Mouse (Mus musculus) lung, postnatal 25 days (tissue): ENCODE measurements around the gene Znrf4.

Experiments
- DNase-seq: peaks from one replicate; pipeline ENCODE4 v3.0.0; 2022; ENCODE audit warnings: low spot score

The Znrf4 gene

DNA sequence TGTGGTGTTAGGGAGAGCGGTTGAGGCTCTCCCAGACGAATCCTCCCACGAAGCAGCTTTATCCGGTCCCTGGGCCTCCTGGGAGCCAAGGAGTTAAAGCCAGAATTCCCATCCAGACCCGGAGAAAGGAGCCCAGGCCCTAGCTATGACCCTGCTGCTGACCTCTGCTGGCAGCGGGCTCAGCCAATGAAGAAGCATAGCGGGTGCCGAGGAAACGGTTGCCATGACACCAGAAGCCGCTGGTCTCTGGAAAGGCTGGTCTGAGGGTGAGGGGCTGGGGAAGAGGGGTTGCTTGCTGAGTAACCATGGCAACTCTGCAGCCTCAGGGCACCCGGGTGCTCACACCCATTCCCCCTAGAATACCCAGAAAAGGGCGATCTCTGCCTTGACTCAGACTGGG, 24.2 kb downstream of the Znrf4 start:
- no peak for DNase-seq

DNA sequence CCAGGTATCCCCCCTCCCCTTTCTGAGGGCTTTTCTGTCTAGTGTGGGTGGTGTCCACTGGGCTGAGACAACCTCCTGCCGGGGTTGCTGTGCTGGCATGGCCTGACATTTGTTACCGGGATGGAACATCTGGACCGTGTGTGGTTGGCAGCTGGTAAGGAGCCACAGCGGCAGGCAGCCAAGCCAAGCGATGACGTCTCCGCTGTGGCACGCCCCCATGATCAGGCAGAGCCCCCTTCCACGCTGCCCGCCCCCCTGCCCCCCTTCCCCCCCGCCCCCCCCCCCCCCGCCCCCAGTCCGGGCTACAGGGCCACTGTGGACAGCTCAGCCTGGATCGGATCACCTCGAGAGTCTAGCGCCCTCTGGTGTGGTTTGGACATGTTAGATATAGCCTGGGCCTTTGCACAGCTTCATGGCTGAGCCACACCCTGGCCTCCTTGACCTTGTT, 24.8 kb downstream of the Znrf4 start:
- peak; percentile 59 for DNase-seq

DNA sequence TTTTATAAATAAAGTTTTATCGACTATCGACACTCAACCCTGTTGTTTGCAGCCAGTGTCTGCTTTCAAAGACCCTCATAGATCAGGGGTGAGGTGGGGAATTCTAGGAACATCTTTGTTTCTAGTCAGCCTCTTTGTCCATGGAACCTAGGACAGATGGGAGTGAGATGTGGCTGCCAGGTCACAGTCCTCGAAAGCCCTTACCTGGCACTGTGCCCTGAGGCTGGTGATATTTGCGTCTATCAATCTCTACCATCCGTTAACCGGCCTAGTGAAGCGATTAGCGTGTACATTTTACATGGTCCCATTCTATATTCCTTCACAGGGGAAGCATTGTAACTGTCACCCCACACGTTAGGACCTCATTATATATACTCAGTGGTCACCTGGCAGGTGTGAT, 26.3 kb downstream of the Znrf4 start:
- DNase-seq = no peak

DNA sequence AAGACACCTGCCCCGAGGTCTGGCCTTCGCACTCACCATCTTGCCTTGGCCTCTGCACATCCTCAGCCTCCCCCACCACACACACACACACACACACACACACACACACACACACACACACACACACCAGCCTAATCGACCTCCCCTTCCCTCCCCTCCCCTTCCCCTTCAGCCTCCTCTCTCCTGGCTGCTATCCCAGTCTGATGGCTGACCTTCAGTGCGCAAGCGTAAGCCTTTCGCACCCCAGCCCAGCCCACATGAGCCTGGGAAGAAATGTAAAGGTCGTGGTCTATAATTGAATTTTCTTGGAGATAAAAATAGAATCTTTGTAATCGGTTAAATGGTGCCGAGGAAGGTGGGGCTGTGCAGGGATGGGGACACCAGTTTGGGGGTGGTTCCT, 27.1 kb downstream of the Znrf4 start:
- DNase-seq = no peak

DNA sequence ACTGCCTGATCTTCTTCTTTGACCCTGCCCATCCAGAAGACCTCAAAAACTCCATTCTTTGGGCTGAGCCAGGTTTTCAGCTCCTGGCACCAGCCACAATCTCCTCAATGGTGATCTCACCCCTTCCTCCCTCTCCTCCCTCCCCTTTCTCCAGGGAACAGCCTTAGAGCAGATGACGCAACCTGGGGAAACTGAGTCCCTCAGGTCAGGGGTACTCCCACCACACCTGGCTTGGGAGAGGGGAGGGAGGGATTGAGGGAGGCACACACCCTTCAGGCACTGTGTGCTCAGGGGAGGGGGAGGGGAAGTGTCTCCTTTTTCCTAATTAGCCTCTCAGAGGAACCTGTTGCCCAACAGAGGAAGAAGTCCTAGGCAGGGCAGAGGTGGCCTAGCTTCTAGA, 29.6 kb downstream of the Znrf4 start:
- no peak for DNase-seq

DNA sequence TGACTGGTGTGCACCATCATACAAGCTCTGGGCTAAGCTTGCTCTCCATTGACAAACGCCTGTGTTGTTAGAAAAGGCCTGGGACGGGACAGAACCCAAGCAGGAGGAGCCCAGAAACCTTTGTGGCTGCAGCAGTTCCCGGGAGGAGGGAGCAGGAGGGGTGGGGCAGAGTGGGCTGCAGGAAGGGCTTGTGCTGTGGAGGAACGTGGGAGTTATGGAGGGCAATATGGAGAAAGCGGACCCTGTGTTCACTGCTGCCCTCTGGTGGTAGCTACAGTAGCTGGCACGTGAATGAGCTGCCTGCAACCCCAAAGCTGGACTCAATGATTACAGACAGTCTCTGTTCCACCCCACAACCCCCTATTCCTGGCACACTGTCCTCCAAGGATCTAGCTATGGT, 32.9 kb downstream of the Znrf4 start:
- peak; percentile 81 for DNase-seq

DNA sequence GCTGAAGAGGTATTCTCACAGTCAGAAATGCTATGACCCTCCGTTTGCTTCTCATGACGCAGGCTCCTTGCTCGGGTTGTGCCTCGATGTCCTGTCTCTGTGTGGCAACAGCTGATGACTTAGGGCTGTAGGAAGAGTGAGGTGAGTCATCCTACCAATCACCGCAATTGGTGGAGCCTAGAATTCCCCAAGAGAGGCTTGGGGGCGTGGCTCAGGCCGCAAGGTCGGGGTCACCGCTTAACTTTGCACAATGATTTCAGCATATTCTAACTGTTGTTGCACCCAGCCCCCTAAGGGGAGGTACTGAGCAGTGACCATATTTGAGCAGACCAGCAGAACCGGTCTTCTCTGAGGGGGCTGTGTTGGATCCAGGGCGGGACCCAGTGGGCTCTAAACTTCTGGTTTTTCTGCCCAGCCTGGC, 34.0 kb downstream of the Znrf4 start:
- DNase-seq = no peak

DNA sequence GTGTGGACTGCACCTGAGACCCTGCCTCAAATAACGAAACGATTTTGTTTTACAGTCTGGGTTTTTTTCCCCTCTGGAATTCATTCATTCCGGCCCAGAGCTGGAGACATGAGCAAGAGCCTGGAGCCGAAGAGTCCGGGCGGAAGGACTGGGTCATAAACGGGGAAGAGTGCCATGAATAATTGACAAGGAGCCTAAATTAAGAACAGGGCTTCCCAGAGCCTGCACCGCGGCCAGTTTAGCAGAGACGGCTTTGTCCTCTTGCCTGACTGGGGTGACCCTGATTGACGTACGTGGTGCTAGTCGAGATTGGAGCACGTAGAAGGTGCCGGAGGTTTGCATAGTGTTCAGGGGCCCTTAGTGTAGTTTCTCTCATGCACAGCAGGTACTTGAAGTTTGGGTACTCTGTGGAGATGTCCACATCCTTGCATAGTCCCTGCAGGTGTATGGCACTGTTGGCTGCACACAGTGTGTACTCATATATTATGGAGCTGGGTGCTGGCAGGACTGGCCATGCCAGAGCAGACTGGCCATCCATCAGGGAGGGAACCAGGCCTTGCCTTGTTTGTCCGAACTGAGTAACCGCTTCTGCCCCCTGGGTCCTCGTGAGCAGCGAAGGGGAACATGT, 34.9 kb downstream of the Znrf4 start:
- DNase-seq = no peak

DNA sequence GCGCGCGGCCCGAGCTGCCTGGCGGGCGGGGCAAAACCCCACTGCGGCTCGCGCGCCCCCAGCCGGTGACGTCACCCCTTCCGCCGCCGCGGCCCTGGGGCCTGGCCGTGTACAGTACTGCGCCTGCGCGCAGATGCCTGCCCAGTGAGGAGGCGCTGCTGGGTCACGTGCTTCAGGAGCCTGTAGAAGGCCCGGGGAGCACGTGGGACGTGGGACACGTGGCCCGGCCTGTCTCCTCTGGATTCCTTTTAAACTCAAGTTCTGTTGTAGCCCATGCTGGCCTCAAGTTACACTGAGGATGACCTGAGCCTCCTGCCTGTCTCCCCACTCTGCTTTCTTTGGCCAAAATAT, 35.9 kb downstream of the Znrf4 start, which contains the start of gene Ptprs:
Gene Ptprs, minus strand, starts transcription at position 82 of the 351 bp plus-strand sequence.
- DNase-seq = peak; percentile 90

DNA sequence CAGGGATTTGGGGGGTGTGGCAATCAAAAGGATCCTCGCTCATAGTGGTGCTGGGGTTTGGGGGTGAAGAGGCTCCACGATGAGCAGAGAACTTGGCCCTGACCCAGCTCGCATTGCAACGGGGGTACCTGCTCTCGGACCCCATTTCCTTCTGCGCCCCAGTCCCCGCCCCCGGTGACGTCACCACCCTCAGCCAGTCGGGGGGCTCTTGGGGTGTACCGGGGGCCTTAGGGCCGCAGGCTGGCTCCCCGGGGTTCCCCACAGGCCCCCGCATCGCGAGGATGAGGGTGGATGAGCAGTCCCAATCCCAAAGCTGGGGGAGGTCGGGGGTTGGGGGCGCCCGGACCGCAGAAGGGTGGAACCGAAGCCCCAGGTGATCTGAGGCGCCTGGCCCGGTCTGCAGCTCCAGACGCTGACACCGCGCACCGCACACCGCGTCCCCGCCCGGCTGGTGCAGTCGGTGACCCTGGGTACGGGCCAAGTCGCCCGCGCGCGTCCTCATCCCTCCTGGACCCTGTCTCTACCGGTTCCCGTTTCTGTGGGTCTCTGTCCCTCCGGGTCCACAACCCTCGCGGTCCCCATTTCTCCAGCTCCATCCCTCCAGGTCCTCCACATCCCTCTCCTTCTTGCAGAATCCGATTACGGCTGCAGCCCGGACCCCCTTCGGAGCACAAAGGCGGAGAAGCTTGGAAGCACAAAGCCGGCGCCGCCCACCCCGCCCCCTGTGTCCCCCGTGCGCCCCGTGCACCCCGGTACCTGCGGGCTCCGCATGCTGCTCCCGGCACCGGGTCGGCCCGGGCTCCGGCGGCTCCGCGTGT, 36.4 kb downstream of the Znrf4 start:
- DNase-seq = no peak

DNA sequence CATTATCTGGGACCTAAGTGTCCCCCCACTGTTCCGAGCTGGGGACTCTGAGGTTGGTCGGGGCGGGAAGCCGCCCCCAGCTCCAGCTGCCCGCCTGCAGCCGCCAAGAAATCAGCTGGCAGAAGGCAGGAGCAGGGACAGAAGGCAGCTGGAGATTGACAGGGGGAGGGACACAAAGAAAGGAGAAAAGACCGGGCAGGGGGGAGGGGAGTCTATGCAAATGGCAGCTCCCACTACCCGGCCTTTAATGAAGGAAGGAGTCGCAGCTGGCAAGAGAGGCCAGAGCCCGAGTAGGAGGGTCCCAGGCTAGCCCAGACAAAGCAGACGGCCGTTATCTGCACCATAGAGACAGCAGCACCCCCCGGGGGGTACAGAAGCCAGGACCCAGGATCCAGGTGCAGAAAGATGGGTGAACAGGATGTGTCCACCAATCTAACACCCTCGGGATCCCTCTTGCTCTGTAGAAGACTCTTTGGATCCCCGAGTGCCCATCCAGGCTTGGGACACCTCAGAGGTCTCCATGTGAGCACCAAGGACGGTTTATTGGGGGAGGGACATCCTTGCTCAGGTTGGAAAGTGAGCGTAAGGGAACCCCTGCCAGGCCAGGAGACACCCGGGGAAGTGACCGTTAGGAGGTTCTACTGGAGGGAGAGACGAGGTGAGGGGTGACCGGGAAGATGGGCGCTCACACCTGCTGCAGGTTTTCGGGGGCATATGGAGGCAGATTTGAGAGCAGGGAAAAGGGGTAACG, 37.2 kb downstream of the Znrf4 start:
- no peak for DNase-seq

DNA sequence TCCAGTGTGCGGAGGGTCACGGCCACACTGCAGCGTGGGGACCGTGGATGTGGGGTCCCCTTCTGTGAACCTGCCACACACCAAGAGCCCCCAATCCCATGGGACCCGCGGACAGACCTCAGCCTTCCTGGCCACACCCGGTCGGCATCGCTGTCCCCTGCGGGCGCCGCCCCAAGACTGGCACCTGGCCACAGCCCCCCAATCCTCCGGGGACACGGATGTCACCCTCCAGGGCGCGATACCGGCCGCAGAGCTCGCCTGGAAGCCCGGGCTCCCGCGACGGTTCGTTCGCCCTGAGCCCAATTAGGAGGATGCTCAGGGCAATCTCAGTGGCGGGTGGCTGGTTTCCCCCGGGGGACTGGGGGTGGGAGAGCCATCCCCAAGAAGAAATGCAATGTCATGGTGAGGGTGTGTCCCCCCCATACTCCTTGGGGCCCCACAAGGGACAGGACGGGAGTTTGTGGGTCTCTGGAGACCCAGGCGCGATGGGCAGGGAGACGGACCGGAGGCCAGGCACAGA, 37.9 kb downstream of the Znrf4 start:
- no peak for DNase-seq

DNA sequence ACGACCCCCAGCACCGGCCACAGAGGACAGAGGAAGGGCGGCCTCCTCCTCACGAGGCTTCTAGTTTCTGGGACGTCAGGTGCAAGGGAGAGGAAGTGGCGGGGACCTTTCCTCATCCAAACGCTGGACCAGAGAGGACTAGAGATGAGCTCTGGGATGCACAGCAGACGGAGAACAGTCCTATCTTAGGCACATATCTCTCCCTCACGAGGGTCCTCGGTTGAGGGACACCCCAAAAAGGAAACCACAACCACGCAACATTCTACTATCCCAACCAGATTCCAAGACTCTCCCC, 38.7 kb downstream of the Znrf4 start:
- no peak for DNase-seq

DNA sequence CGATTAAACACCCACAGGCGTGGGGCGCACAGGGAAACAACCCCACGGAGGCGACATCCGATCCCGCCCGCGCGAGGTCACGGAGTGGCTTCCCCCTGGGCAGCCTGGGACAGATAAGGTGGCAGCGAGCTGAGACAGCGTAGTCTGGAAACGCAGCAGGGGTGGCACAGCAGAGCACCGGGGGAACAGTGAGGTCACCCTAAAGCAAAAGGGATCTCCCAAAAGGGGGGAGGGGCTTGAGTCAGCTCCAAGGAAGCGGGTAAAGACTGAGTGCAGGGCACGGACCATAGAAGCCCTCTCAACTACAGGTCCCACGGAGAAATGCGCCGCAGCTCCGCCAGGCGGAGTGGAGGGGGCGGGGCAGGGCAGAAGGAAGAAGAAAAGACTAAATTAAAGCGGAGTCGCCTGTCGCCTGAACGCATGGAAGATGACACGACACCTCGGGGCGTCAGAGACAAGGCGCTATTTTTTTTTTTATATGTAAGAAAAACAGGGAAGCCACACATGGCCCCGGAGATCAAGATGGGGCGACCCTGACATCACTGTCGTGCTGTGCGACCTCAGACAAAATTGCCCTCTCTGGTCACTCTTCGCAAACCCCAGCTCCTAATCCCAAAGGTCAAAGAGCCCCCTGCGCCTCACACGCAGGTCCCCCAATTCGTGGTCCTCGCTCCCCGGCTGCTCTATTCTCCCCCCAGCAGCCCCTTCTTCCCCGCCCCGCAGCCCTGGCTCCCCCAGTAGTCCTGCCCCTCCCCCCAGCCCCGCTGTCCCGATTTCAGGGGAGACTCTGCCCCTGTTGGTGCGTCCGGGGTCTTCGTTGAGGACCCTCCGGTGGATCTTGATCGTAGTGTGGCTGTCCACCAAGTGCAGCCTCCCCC, 39.3 kb downstream of the Znrf4 start:
- peak; percentile 49 for DNase-seq

DNA sequence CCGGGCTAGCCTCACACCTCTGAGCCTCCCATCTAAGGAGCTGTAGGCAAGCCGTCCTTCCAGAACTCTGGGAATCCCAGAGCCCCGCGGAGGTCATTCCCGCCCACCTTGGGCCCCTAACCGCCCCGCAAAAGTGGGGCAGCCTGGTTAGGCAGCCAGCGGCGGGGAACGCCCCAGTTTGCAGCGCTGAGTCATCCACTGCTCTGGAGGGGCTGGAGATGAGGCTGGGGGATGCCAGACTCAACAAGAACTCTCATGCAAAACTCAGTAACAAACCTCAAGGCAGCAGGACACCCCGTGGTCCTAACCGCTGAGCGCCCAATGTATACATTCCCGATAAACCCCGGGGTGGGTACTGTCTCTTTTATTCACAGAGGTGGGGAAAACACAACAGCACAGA, 40.1 kb downstream of the Znrf4 start:
- DNase-seq = no peak

DNA sequence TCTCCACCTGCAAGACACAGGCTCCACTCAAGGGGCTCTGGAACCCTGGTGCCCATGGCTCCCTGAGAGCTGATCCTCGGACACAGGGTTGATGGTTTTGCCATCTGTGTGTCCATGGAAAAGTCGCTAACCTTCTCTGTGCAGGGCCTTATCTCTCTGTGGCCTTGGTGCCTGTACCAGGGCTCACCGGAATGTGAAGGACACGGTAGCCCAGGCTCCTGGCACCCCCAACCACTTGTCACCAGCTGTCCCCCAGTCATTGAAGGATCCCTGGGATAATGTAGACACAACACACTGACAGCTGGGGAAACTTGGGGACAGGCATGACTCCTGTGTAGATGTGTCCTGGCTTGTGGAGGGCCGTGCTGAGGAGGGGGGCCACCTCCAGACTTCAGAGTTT, 41.1 kb downstream of the Znrf4 start:
- DNase-seq = no peak

DNA sequence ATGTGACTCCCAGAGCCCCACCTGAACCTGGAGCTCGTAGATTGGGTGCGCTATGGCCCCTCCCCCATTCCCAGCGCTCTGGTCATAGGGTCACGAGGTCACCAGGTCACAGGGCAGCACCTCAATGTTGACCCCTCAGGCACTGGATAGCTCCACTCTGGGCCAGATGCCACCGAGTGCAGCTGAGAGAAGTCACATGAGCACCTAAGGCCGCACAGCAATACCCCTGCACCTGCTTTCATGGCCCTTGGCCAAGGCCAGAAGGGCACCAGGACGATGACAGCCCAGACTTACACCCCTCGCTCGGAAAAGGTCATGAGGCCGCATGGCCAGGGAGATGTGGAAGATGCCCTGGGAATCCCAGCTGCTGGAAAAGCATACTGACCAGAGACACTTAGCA, 41.7 kb downstream of the Znrf4 start:
- DNase-seq = no peak

DNA sequence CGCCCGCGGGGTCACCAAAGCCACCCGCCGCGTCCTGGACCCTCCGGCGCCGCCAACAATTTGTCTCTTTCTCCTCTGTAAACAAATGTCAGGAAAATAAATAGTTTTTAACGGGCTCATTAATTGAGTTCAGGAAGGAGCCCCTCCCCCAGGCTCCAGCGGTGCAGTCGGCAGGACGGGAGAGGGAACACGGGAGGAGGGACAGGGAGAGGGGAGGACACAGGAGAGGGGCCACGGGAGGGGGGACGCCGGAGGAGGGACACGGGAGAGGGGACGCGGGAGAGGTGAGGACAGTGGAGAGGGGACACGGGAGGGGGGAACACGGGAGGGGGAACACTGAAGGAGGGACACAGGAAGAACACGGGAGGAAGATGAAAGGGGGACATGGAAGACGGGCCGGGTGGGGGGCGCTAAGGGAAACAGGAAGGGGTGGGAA, 42.2 kb downstream of the Znrf4 start:
- no peak for DNase-seq

DNA sequence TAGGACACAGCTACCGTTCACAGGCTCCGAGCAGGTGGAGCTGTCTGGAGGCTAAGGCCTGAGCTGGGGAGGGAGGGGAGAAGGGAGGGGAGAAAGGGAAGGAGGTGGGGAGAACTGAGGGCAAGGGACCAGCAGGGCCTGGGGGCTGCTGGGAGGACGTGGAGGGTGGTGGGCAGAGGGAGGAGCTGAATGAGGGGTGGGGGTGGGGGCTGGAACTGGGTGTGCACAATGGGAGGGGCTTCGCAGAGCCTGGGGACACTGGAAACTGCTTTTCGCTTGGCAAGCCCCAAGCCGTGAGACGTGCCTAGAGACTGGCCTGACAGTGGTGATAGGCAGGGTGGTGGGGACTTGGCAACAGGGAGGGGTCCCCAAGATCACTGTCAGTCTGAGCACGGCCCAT, 43.0 kb downstream of the Znrf4 start:
- no peak for DNase-seq

DNA sequence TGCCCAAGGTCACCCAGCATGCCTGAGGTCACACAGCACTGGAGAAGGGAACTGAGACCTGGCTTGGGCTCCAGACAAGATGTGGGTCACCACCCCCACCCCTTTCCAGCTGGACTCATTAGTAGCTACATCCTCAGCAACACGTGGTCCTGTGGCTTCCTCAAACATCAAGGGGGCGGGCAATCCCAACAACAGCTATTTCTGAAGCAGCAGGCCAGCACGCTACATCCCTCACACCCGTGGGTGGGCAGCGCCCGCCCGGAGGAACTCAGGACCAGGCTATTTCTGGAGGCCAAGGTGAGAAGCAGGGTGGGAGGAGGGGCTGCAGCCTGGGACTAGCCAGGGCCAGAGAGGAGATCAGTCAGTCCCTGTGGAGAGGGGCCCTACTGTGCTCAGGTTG, 43.4 kb downstream of the Znrf4 start:
- no peak for DNase-seq

DNA sequence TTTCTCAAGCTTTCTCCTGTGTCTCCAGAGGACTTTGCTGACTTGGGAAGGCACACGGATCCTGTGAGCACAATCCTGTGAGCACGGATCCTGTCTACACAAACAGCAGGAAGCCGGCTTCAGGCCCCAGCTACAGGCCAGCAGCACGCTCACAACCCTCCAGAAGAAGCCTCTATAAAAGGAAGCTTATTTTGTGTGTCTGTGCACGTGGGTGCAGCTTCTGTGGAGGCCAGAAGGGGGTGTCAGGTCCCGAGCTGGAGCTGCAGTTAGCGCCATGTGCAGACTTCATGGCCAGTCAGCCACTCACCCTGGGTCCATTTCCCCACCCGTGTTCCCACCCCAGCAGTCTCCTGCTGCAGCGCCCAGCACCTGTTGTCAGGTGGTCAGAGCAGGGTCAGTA, 43.9 kb downstream of the Znrf4 start:
- no peak for DNase-seq

DNA sequence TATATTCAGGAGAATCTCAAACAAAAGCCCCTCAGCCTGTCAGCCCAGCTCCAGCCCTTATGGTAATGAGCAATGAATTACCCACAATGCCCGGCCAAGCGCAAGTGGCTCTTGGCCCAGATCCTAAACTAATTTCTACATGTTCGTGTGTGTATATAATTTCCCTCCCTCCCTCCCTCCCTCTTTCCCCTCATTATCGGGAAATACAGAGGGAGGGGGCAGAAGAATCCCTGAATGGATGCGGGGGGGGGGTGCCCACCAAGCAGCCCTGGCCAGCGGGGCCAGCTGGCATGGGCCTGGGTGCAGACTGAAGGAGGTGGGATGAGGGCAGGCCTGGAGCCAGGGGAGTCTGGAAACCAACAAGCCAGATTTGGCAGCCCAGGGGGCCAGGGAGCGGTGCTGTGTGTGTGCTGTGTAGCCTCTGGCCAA, 44.8 kb downstream of the Znrf4 start:
- peak; percentile 61 for DNase-seq
